Mouse (Mus musculus) forebrain, embryonic 10.5 days (tissue): ENCODE data around the gene Actrt2. TPM values are rescaled to one million over a fixed set of nuclear protein-coding genes. Genes with fewer than 3 reads are reported as not detected.

Experiments used
- DNase-seq: peaks from one replicate; pipeline ENCODE4 v3.0.0-alpha.2; 2017; ENCODE audit warnings: low spot score; ENCODE audit errors: extremely low spot score
- H3K27ac ChIP-seq: fragments of 300-500 bp; sonication (generic); 2 replicates; pipeline ENCODE4 v1.5.1; 2016; ENCODE audit warnings: mild to moderate bottlenecking
- H3K27me3 ChIP-seq: fragments of 300-500 bp; sonication (generic); 2 replicates; pipeline ENCODE4 v1.6.1; 2016; ENCODE audit warnings: mild to moderate bottlenecking; ENCODE audit not compliant: poor library complexity, severe bottlenecking
- H3K36me3 ChIP-seq: fragments of 300-500 bp; sonication (generic); replicated peaks from 2 replicates; pipeline ENCODE4 v1.6.1; 2016; ENCODE audit warnings: mild to moderate bottlenecking, moderate library complexity
- H3K4me1 ChIP-seq: fragments of 300-500 bp; sonication (generic); 2 replicates; pipeline ENCODE4 v1.6.1; 2016
- H3K4me3 ChIP-seq: fragments of 300-500 bp; sonication (generic); 2 replicates; pipeline ENCODE4 v1.5.1; 2016; ENCODE audit warnings: mild to moderate bottlenecking, moderate library complexity
- H3K9me3 ChIP-seq: fragments of 300-500 bp; sonication (generic); 2 replicates; pipeline ENCODE4 v1.6.1; 2016; ENCODE audit warnings: mild to moderate bottlenecking, moderate library complexity
- WGBS: fragments of 180-500 bp; shearing (Covaris S2); methylation state at CpG from one replicate; pipeline ENCODE4 v1.1.7; 2016; 5-methylcytosine and 5-hydroxymethylcytosine counted together
- polyA plus RNA-seq: library from polyadenylated mRNA; unstranded; fragments of >200 nt; fragmentation: Nextera tagmentation; extraction: Ambion mirVana; gene quantifications from 2 replicates; pipeline ENCODE4 v1.2.1, GENCODE M21; 2016

Actrt2 gene
- polyA plus RNA-seq, 1 experiment from 2014 or later: not detected

DNA sequence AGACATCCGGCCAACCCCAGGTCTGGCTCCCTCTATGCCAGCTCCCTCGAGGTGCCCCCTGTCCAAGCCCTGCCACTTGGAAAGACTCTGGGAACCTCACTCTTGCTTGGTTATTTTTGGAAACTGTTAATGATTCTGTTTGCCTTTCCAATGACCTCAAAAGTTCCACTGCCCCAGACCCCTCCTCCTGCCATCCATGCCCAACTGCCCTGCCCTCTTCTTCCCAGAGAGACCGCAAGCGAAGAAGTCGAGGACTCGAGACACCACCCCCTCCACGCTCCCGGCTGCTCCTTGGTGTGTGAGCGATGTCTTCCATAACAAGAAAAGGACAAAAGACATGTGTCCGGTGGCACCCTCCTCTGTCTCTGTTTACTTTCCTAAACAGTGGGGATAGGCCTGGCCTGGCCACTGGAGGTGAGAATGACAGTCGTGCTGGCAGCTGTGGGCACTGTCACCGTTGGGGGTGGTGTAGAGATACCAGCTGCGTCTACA is 33.3 kb upstream of the Actrt2 start:
- Histone ChIP-seq H3K9me3 (no peaks in the 10 kb centered on the region), H3K4me3 (no peak overlapping the region), H3K27ac (no peak overlapping the region), H3K36me3 (no peaks in the 10 kb centered on the region), H3K4me1 (peaks cover 28% of the 10 kb centered on the region), H3K27me3 (0 out of 2 replicates have a peak, but pooled peaks cover 12% of the 10 kb centered on the region)
- no peak for DNase-seq
- 92% methylated on average over 13 of the region's 13 CpGs for WGBS

- no peak for DNase-seq
- no peak overlapping the region for H3K4me3 ChIP-seq
- 0 out of 2 replicates have a peak, but pooled peaks cover 12% of the 10 kb centered on the region for H3K27me3 ChIP-seq
- 96% methylated on average over 6 of the region's 6 CpGs for WGBS
- H3K4me1 ChIP-seq: peaks cover 28% of the 10 kb centered on the region
- H3K36me3 ChIP-seq: no peaks in the 10 kb centered on the region
- no peak overlapping the region for H3K27ac ChIP-seq
- no peaks in the 10 kb centered on the region for H3K9me3 ChIP-seq
These were observed 32.8 kb upstream of the Actrt2 start for GRCm38 (mm10) chr4:154700436-154700835.

- Histone ChIP-seq H3K4me3 (no peak overlapping the region), H3K9me3 (no peaks in the 10 kb centered on the region), H3K27me3 (0 out of 2 replicates have a peak, but pooled peaks cover 11% of the 10 kb centered on the region), H3K27ac (no peak overlapping the region), H3K4me1 (peaks cover 28% of the 10 kb centered on the region), H3K36me3 (no peaks in the 10 kb centered on the region)
- 92% methylated on average over 8 of the region's 8 CpGs for WGBS
- no peak for DNase-seq
These were observed 31.6 kb upstream of the Actrt2 start for GRCm38 (mm10) chr4:154699236-154699635.

GRCm38 (mm10) chr4:154698631-154699030 is 31.0 kb upstream of the Actrt2 start:
- Histone ChIP-seq H3K36me3 (no peaks in the 10 kb centered on the region), H3K27me3 (0 out of 2 replicates have a peak, but pooled peaks cover 8% of the 10 kb centered on the region), H3K4me3 (no peak overlapping the region), H3K9me3 (no peaks in the 10 kb centered on the region), H3K27ac (no peak overlapping the region), H3K4me1 (peaks cover 31% of the 10 kb centered on the region)
- DNase-seq: no peak
- 96% methylated on average over 1 of the region's 1 CpGs for WGBS

- no peak for DNase-seq
- peaks cover 37% of the 10 kb centered on the region for H3K4me1 ChIP-seq
- H3K27ac ChIP-seq: no peak overlapping the region
- no peaks in the 10 kb centered on the region for H3K36me3 ChIP-seq
- 89% methylated on average over 16 of the region's 16 CpGs for WGBS
- H3K27me3 ChIP-seq: 0 out of 2 replicates have a peak, but pooled peaks cover 8% of the 10 kb centered on the region
- H3K4me3 ChIP-seq: no peak overlapping the region
- H3K9me3 ChIP-seq: no peaks in the 10 kb centered on the region
These were observed 30.4 kb upstream of the Actrt2 start for GRCm38 (mm10) chr4:154698021-154698590.

DNA sequence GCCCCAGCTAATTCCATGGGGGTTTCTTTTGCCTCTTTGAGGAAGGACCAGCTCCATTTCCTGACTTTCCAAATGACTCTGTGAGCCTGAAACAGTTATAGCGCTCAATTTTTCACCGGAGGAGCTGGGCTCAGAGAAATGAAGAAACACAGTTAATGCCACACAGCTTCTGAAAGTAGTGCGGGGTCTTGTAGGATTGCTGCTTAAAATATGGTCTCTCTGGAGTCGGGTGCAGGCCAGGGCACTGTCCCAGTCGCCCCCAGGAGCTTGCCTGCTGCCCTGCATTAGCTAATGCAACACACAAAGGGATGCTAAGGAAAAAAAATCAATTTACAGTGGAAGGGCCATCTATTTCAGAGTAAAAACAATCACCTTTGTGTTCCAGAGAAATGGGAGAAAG is 29.8 kb upstream of the Actrt2 start:
- no peaks in the 10 kb centered on the region for H3K9me3 ChIP-seq

DNA sequence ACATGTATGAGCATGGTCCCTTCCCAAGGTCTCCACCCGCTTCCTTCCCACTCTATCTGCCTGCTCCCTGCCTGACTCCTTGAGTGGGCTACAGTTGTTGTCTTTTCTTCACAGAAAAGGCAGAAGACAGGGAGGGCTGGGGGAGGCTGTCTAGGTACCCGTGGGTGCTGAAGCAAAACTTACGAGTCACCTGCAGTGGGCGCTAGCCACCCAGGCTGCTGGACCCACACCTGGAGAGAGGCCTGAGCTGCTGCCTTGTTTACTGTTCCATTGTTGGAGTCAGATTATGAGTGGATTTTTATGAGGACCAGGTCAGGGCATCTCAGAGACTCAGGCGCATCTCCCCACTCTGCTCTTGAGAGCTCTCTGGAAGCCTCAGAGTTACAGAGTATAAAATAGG is 28.9 kb upstream of the Actrt2 start:
- H3K4me3 ChIP-seq: no peak overlapping the region
- peaks cover 38% of the 10 kb centered on the region for H3K4me1 ChIP-seq
- DNase-seq: no peak
- no peaks in the 10 kb centered on the region for H3K36me3 ChIP-seq
- 0 out of 2 replicates have a peak overlapping the region, but pooled peaks have one; percentile 26 for H3K27ac ChIP-seq
- no peaks in the 10 kb centered on the region for H3K9me3 ChIP-seq
- WGBS: 79% methylated on average over 5 of the region's 5 CpGs
- H3K27me3 ChIP-seq: 0 out of 2 replicates have a peak, but pooled peaks cover 8% of the 10 kb centered on the region

More for the DNA sequence above, 29.8 kb upstream of the Actrt2 start:
- 0 out of 2 replicates have a peak overlapping the region, but pooled peaks have one; percentile 22 for H3K27ac ChIP-seq
- no peaks in the 10 kb centered on the region for H3K36me3 ChIP-seq
- no peak for DNase-seq
- H3K4me3 ChIP-seq: no peak overlapping the region
- H3K27me3 ChIP-seq: 0 out of 2 replicates have a peak, but pooled peaks cover 8% of the 10 kb centered on the region
- WGBS: 90% methylated on average over 5 of the region's 5 CpGs
- peaks cover 42% of the 10 kb centered on the region for H3K4me1 ChIP-seq

DNA sequence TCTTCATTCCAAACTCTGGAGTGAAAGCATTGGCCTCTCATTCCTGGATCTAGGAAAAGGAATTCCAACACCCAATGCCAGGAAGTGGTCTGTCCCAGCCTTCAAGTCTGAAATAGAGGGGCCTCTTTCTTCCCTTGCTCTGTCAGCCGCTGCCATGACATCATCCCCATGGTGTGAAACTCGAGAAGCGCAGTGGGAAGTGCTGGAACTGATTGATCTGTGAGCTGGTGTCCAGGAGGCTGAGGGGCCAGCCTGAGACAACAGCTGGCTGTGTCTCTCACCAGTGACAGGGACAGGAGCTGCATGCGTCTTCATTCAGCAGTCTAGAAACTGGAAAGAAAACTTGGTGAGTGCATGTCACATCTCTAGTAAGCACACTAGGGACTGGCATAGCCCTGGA is 28.5 kb upstream of the Actrt2 start:
- no peak overlapping the region for H3K4me3 ChIP-seq
- WGBS: 32% methylated on average over 4 of the region's 4 CpGs
- H3K4me1 ChIP-seq: peaks cover 38% of the 10 kb centered on the region
- no peak overlapping the region for H3K27ac ChIP-seq
- no peaks in the 10 kb centered on the region for H3K36me3 ChIP-seq
- 0 out of 2 replicates have a peak, but pooled peaks cover 8% of the 10 kb centered on the region for H3K27me3 ChIP-seq
- no peak for DNase-seq
- H3K9me3 ChIP-seq: no peaks in the 10 kb centered on the region

- H3K27ac ChIP-seq: peak overlapping the region; percentile 69
- DNase-seq: no peak
- 0 out of 2 replicates have a peak, but pooled peaks cover 8% of the 10 kb centered on the region for H3K27me3 ChIP-seq
- H3K36me3 ChIP-seq: no peaks in the 10 kb centered on the region
- no peak overlapping the region for H3K4me3 ChIP-seq
- peaks cover 38% of the 10 kb centered on the region for H3K4me1 ChIP-seq
- no peaks in the 10 kb centered on the region for H3K9me3 ChIP-seq
- 92% methylated on average over 5 of the region's 5 CpGs for WGBS
These were observed 26.7 kb upstream of the Actrt2 start for GRCm38 (mm10) chr4:154694361-154694760.

DNA sequence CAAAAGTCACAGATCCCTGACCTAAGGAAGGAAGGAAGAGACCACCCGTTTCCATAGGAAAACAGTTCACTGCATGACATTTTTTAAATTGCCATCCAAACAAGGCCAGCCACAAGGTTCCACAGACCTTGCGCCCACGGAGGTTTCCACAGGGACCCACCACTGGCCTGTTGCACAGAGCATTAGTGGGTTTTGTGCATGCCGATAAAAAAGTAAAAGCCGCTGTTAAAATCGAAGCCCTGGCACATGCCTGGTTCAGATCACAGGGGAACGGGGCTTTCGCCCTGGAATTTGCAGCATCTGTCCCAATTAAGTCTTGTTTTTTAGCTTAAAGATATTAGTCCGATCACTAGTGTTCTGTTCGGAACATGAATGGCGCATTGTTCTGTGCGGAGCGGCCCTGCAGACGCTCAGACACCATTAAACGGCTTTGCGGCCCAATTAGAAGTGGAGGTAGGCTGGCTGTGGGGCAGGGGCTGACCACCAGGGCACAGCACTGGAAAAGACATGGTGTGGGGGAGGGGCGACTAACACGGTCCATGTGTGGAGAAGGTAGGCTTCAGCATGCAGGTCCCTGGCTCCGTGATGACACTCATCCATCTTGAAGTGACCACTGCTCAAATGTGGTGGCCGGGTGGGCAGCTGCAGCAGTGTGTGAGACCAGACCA is 25.8 kb upstream of the Actrt2 start:
- peak; percentile 66 for DNase-seq
- peaks cover 38% of the 10 kb centered on the region for H3K4me1 ChIP-seq
- peaks cover 8% of the 10 kb centered on the region; the same call in 1 of the 2 replicates for H3K27me3 ChIP-seq
- H3K4me3 ChIP-seq: no peak overlapping the region
- H3K27ac ChIP-seq: peak overlapping the region; percentile 69
- H3K36me3 ChIP-seq: no peaks in the 10 kb centered on the region
- WGBS: 55% methylated on average over 20 of the region's 20 CpGs
- no peaks in the 10 kb centered on the region for H3K9me3 ChIP-seq

DNA sequence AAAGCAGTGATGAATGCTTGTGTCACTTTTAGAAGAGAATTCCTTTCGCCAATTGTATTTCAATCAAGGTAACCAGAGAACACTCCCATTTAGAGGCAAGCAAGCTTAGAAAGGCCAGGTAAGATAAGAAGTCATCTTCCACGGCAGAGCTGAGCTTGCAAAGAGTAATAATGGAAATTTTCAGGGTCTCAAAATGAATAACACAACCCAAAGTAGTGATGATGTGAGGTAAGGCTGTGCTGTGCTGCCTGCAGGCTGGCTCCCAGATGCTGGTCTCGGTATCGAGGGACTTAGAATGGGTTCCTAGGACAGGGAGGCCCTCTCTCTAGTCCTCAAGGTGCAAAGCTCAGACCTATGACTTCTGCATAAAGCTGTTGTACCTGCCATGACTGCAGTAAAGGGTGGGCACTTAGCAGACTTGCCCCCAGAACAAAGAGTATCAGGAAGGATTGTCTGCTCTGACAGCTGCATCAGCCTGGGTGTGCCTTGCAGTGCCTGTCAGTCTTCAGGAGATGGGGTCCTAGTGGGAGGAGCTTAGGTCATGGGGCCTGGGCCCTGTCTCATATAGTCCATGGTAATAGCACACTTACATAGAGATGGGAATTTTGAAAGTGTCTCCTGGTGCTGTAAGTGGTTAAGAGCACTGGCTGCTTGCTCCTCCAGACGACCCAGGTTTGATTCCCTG is 15.5 kb upstream of the Actrt2 start:
- Histone ChIP-seq H3K27me3 (peaks cover 24% of the 10 kb centered on the region), H3K4me3 (no peak overlapping the region), H3K36me3 (no peaks in the 10 kb centered on the region), H3K27ac (no peak overlapping the region), H3K9me3 (peaks cover 6% of the 10 kb centered on the region; the same call in 1 of the 2 replicates), H3K4me1 (peaks cover 7% of the 10 kb centered on the region)
- DNase-seq: no peak
- WGBS: 83% methylated on average over 5 of the region's 5 CpGs

- Histone ChIP-seq H3K27ac (no peak overlapping the region), H3K27me3 (peaks cover 25% of the 10 kb centered on the region; the same call in 1 of the 2 replicates), H3K36me3 (no peaks in the 10 kb centered on the region), H3K4me3 (no peak overlapping the region), H3K4me1 (peaks cover 7% of the 10 kb centered on the region), H3K9me3 (peaks cover 6% of the 10 kb centered on the region; the same call in 1 of the 2 replicates)
- no peak for DNase-seq
- WGBS: 53% methylated on average over 14 of the region's 14 CpGs
These were observed 14.6 kb upstream of the Actrt2 start for GRCm38 (mm10) chr4:154682311-154682710.
